Mouse (Mus musculus) Patski (cell line): Measurements from ENCODE around the gene Serpina3j. TPM values are rescaled to one million over a fixed set of nuclear protein-coding genes. Genes with fewer than 3 reads are reported as not detected.
"Not testable (repeated sequence)": the region's sequence is repeated elsewhere in the genome, so short reads cannot be mapped to it uniquely, and the experiment has no call there.

Experiments used
- ATAC-seq: fragments of 100-300 bp; one replicate; pipeline ENCODE4 v1.8.0; 2021
- CTCF ChIA-PET: fragments of 350-600 bp; sonication (Branson Sonifier 250); formaldehyde crosslinking; loops from one replicate; lab custom pipeline; 2022; ENCODE audit warnings: inconsistent platforms; lab: Charles Lee
- POLR2A ChIA-PET: fragments of 350-600 bp; sonication (Branson Sonifier 250); formaldehyde crosslinking; loops from one replicate; lab custom pipeline; 2022; ENCODE audit warnings: antibody characterized with exemption, inconsistent platforms; lab: Charles Lee
- DNase-seq: peaks from one replicate; pipeline ENCODE4 v3.0.0-alpha.2; 2011; ENCODE audit warnings: low read depth, low spot score
- H3K27me3 ChIP-seq: fragments of 371-371 bp; one replicate; pipeline ENCODE4 v1.5.1; 2021
- CTCF ChIP-seq: fragments of 100-300 bp; IDR thresholded peaks from one replicate; pipeline ENCODE4 v1.5.1; 2021
- in situ Hi-C: fragments of 300-500 bp; cut with MboI; formaldehyde crosslinking; loops from 3 replicates; pipeline ENCODE4 v1.11.1; 2018; ENCODE audit warnings: low pct_unique_long_range_greater_than_20kb, mixed read lengths
- polyA plus RNA-seq: library from polyadenylated mRNA; unstranded; gene quantifications from one replicate; pipeline ENCODE4 v1.2.3, GENCODE M21; 2021

Gene Serpina3j
- polyA plus RNA-seq, 1 experiment from 2014 or later = not detected

GRCm38 (mm10) chr12:104331701-104332100, 17.3 kb downstream of the Serpina3j start:
- ATAC-seq = no peak
- in situ Hi-C loops = no loop called here
- peaks cover 36% of the 10 kb centered on the region for H3K27me3 ChIP-seq
- CTCF ChIA-PET = no interaction called here
- POLR2A ChIA-PET = no interaction called here
- no peak for DNase-seq
- no peak for TF ChIP-seq CTCF

- CTCF ChIA-PET, DNase-seq, in situ Hi-C loops, ATAC-seq, POLR2A ChIA-PET: not testable (repeated sequence)
- H3K27me3 ChIP-seq = peaks cover 19% of the 10 kb centered on the region
Measured at GRCm38 (mm10) chr12:104336873-104337272, 22.5 kb downstream of the Serpina3j start.

- ATAC-seq, DNase-seq, POLR2A ChIA-PET, CTCF ChIA-PET, in situ Hi-C loops: not testable (repeated sequence)
- peaks cover 13% of the 10 kb centered on the region for H3K27me3 ChIP-seq
Measured at GRCm38 (mm10) chr12:104338226-104338625, 23.9 kb downstream of the Serpina3j start, which contains the start of the genes Serpina3k and Serpina3m. Serpina3k (plus strand) TSS chr12:104338486. Serpina3m (plus strand) TSS chr12:104338486.

GRCm38 (mm10) chr12:104338705-104339104, 24.4 kb downstream of the Serpina3j start:
- ChIA-PET CTCF (no interaction called here), POLR2A (no interaction called here)
- H3K27me3 ChIP-seq = peaks cover 13% of the 10 kb centered on the region
- in situ Hi-C loops = no loop called here
- no peak for ATAC-seq
- TF ChIP-seq CTCF = no peak
- no peak for DNase-seq

- ATAC-seq, in situ Hi-C loops, POLR2A ChIA-PET: not testable (repeated sequence)
Measured at GRCm38 (mm10) chr12:104342489-104342888, 28.1 kb downstream of the Serpina3j start.

GRCm38 (mm10) chr12:104345181-104345580, 30.8 kb downstream of the Serpina3j start:
- POLR2A ChIA-PET = no interaction called here
- in situ Hi-C loops = no loop called here

More at GRCm38 (mm10) chr12:104342489-104342888, 28.1 kb downstream of the Serpina3j start:
- CTCF ChIA-PET, H3K27me3 ChIP-seq, DNase-seq: not testable (repeated sequence)

GRCm38 (mm10) chr12:104345707-104346106, 31.4 kb downstream of the Serpina3j start:
- in situ Hi-C loops = no loop called here
- ChIA-PET CTCF (no interaction called here), POLR2A (no interaction called here)
- DNase-seq (no peak), ATAC-seq (no peak)
- peaks cover 7% of the 10 kb centered on the region for H3K27me3 ChIP-seq
- no peak for TF ChIP-seq CTCF

More at GRCm38 (mm10) chr12:104345181-104345580, 30.8 kb downstream of the Serpina3j start:
- CTCF ChIA-PET = no interaction called here
- DNase-seq = no peak
- peaks cover 7% of the 10 kb centered on the region for H3K27me3 ChIP-seq
- TF ChIP-seq CTCF = no peak
- no peak for ATAC-seq

GRCm38 (mm10) chr12:104347091-104347490, 32.7 kb downstream of the Serpina3j start:
- H3K27me3 ChIP-seq = peaks cover 7% of the 10 kb centered on the region
- CTCF ChIA-PET = no interaction called here
- DNase-seq (no peak), ATAC-seq (no peak)
- POLR2A ChIA-PET = no interaction called here
- in situ Hi-C loops = no loop called here
- TF ChIP-seq CTCF = no peak

- ATAC-seq = peak; percentile 62
- CTCF ChIA-PET = interaction anchor here (1.0 kb wide), 2 partner anchors 59 to 74 kb away, joined by 3 read pairs; no protein-coding TSS in a partner anchor
- TF ChIP-seq CTCF = peak; percentile 70
- DNase-seq, POLR2A ChIA-PET, H3K27me3 ChIP-seq, in situ Hi-C loops: not testable (repeated sequence)
Measured at GRCm38 (mm10) chr12:104351812-104352211, 37.5 kb downstream of the Serpina3j start.

- no peak for TF ChIP-seq CTCF
- H3K27me3 ChIP-seq = no peaks in the 10 kb centered on the region
- no peak for ATAC-seq
- POLR2A ChIA-PET = no interaction called here
- no peak for DNase-seq
- in situ Hi-C loops = loop anchor here (5.0 kb wide), 1 partner anchor 56 kb away; no protein-coding TSS in a partner anchor
- CTCF ChIA-PET = no interaction called here
Measured at GRCm38 (mm10) chr12:104356006-104356405, 41.7 kb downstream of the Serpina3j start.

- H3K27me3 ChIP-seq = peaks cover 15% of the 10 kb centered on the region
- no peak for TF ChIP-seq CTCF
- ChIA-PET POLR2A (no interaction called here), CTCF (no interaction called here)
- DNase-seq (no peak), ATAC-seq (no peak)
- in situ Hi-C loops = no loop called here
Measured at GRCm38 (mm10) chr12:104369986-104370385, 55.6 kb downstream of the Serpina3j start.

Other genes with a start within 250 kb of the Serpina3j start
- gene Serpina5, start 213.4 kb upstream of the Serpina3j start, polyA plus RNA-seq = 0.06 TPM
- gene Serpina3a, start 201.8 kb upstream of the Serpina3j start, polyA plus RNA-seq = not detected
- gene Serpina3b, start 186.6 kb upstream of the Serpina3j start, polyA plus RNA-seq = not detected
- 0.04 TPM for gene Serpina3c, start 160.7 kb upstream of the Serpina3j start, polyA plus RNA-seq
- 0.10 TPM for gene Serpina3f, start 100.0 kb upstream of the Serpina3j start, polyA plus RNA-seq
- gene Serpina3g, start 78.3 kb upstream of the Serpina3j start, polyA plus RNA-seq = 1.6 TPM
- 0.59 TPM for gene Serpina3i, start 51.4 kb upstream of the Serpina3j start, polyA plus RNA-seq
- gene Serpina3k, start 23.9 kb downstream of the Serpina3j start, polyA plus RNA-seq = not detected
- gene Serpina3m, start 23.9 kb downstream of the Serpina3j start, polyA plus RNA-seq = 0.15 TPM
- gene Serpina3n, start 92.2 kb downstream of the Serpina3j start, polyA plus RNA-seq = 8.9 TPM
- gene Gsc, start 158.8 kb downstream of the Serpina3j start, polyA plus RNA-seq = 1.0 TPM